Mouse (Mus musculus) fat pad, adult 2 months (tissue): ENCODE results near the gene Epha3.

Experiments used
- DNase-seq: peaks from one replicate; pipeline ENCODE4 v3.0.0-alpha.2; 2011; ENCODE audit warnings: low read depth, low spot score; ENCODE audit errors: extremely low read depth

Gene Epha3

DNA sequence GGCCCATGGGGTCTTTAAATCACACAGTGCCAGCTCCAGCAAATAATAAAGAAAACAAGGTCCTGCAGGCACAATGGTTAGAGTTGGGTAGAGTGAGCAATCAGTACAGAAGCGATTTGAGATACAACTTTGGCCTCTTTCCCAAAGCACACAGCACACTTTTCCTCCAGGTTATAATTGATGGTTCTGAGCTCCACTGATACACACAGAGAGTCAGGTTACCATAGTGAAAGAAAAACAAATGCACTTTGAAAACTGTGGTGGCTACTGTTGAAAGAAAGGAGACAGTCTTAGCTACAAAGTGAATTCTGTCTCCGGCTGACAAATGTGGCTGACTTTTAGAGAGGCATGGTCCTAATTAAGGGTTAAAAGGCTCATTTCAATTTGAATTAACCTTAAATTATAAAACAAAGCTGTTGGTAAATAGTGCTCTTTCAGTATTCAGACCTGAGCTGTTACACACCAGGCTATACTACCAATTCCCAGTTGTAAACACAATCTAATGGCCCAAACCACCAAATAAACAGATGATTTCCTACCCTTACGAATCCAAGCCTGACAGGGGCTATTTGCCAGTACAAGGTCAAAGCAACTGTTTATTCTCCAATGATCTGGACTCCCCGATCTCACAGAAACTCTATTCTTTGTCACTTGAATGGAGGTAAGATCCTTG is 205.5 kb downstream of the Epha3 start:
- DNase-seq: no peak

DNA sequence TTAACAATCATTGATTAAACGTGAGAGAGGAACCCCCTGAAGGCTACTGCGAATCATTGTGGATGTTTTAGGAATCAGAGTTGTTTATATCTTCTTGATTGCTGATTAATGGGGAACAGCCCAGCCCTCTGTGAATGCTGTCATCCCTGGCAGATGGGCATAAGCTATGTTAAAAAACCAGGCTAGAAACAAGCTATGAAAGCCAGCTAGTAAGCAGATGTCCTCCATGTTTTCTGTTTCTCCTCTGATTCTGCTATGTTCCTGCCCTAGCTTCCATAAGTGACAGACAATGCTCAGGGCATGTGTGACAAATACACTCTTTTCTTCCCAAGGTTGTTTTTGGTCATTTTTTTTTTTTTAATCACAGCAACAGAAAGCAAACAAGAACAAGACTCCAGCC is 206.2 kb downstream of the Epha3 start:
- no peak for DNase-seq

DNA sequence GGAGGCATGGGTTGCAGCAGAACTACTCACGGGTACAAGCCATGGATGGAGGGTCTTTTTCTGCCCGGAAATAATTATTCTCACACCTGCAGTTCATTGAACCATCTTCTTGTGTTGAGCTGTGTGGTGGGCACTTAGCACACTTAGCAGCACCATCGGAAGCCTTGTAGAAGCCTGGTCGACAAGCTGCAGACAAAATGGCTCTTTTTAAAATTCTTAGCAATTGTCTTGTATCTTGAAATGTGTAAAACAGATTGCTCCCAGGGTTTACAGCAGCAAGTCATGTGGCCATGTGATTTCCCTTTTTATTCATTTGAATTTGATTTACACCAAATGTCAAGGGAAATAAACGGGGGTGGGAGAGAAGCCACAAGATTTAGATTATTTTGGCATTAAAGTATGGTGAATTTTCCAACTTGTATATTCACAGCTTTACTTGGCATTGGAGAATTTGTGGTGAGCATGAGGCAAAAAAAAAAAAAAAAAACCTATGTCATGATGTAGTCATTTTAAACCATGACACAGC is 210.5 kb downstream of the Epha3 start:
- no peak for DNase-seq

DNA sequence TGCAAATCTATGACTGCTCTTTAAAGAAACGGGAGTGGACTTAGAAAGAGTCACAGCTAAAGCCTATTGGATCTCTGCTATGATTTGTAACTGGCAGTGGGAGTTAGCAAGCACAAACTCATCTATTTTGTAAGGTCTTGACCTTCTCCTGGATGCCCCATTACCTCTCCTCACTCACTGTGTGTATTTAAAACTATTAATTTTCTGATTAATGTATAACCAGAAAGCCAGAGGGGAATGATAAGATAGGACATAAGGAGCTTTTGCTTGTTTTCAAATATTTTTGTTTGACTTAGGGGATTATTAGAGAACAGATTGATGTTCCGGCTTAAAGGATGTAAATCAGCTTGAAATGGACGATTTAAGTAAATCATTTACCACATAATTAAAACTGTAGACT is 213.2 kb downstream of the Epha3 start:
- no peak for DNase-seq

DNA sequence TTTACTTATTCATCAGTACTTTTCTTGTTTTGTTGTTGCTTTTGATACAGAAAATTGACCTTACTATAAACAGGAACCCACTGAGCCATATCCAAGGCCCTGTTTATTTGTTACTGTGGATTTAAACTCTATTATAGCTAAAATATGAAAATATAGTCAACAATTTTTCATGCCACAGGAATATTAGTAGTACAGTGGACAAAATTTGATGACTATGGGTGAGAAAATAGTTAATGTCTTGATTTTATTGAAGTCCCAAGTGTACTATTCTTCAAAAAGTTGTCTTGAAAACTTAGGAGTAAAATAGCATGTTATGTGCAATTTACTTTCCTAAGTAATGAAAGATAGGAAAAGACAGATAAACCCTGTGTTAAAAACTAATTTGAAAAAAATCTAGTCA is 217.4 kb downstream of the Epha3 start:
- no peak for DNase-seq

DNA sequence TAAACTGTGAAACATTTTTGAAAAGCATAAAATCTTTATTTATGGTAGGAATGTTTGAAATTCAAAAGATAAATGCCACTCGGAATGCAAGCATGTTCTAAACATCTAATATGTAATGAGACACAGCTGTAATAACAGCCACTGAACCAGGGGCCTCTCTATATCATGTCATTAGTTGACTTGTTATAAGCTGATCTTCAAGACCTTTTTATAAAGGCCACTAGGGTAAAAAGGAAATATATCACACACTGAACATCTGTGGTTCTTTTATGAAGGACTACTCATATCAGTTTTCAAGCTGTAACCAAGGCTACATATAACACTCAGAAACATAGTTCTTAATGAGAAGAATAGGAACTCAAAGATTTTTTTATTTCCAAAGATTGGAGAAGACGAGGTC is 221.3 kb downstream of the Epha3 start:
- DNase-seq: no peak

DNA sequence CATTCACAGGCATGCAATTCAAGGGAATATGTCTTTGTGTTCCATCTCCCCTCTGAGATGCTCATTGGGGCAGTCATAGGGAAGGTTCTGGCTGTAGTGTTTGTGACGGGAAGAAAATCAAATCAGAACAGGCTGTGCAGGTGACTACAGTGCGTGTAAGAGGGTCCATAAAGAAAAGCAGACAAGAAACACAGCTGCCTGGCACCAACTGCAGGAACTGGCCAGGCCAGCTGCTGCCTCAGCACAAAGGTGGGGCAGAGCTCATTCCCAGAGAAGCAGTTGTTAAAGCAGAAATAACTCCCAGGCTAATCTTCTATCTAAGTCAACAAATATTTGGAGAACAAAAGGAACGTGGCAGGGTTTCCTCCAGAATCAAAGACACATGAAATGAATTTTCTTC is 222.4 kb downstream of the Epha3 start:
- no peak for DNase-seq

DNA sequence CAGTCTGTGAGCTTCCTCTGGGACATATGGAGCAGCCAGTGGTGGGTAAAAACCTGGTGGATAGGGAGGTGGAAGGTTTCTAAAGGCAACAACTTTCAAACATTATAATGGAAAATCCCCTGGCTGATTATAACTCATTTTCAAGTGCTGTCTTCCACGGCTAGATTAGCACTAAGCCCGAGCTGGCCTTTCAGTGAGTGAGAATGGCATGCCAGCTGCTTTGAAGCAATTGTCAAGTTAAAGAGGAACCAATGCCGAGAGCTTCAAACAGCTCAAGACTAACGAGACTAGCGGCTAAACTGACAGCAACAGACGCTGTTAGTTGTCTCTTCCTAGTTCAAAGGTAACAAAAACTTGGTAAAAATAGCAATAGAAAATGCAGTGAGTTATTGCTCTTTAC is 225.3 kb downstream of the Epha3 start:
- DNase-seq: no peak

DNA sequence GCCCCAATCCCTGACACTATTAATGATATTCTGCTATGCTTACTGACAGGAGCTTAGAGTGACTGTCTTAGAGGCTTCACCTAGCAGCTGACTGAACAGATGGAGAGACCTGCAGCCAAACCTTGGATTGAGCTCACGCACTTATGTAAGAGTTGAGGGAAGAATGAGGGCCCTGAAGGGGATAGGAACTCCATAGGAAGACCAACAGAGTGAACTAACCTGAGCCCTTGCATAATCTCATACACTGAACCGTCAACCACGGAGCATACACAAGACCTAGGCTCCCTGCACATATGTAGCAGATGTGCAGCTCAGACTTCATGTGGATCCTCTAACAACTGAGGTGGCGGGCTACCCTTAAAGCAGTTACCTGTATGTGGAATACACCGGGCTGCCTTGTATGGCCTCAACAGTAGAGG is 230.2 kb downstream of the Epha3 start:
- DNase-seq: no peak

DNA sequence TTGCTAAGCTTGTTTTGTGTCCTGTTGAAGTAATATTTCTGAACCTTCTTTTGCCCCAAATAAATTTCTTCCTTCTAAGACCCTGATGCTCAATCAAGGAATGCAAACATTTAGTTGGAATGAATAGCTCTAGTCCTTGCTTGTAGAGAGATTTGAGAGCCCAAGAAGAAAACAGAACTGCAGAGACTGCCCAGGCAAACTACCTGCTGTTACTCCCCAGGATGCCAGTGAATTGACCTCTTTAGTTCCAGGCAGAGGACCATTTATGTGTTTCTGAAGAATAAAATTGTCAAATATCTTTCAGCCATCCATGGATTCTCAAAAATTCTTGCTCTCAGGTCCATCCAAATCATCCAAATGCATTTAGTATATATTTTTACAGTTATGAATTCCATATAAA is 238.7 kb downstream of the Epha3 start:
- no peak for DNase-seq

DNA sequence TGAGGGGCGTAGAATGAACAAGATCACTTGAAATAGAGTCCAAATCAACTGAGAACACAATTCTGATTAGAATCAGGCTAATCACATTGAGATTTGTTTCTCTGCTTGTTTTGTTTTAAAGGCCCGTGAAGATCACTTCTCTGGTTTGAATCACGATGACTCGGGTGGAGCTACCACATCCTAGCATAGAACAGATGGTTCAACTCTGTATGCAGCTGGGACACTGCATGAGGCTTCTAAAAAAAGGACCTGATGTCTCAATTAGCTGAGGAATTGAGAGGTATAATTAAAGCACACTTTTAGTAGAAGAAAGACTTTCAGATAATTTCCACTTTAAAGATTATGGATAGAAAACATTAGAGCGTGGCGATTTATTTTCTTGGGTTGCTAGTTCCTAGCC is 242.1 kb downstream of the Epha3 start:
- no peak for DNase-seq

DNA sequence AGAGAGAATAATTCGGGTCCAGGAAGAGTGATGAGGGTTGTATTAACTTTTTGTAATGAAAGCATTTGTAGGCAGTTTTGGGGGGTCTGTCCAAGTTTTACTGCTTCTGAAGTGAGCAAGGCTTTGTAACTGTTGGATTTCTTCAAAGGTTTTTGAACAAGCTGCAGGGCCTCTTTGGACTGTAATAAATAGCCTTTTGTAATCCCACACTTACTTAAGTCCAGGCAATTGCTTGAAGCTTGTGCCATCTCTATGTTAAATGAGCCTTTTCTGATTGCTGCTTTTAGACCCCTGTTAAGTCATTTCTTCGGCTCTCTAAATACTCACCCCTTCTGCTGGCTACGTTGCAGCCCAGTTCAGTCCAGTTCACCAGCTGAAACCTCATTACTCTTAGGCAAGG is 248.6 kb downstream of the Epha3 start:
- DNase-seq: no peak

DNA sequence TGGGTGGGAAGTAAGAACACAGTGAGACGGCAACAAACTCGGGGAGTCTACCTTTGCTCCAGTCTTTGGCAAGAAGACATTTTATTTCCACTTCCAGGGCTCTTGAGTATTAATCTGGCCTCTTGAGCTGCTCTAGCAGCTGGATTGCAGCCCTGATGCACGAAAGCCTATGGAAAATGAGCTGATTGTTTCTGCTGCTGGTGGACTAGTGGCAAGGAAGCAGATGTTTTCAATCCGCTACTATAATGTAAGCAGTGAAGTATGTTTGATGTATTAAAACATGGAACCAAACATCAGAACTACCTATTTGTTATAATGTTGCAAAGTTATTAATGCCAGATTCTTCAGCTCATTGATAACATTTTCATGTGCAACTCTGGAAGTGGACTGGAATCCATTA is 251.0 kb downstream of the Epha3 start:
- DNase-seq: no peak

DNA sequence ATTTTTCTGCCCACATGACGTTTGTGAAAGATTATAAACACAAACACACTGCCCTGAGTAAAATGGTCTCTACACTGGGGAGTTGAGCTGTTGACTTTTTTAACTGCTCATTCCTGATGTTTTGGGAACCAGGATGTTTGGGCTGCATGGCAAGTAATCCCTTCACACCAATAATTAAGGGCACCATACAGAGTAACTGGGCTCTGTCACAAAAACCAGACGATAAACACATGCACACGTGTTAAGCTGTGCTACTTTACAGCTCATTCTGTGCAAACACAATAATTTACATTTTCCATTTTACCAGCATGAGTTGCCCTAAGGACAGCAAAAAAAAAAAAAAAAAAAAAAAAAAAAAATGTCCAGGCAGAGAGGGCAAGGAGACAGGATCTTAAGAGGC is 263.7 kb downstream of the Epha3 start:
- no peak for DNase-seq

DNA sequence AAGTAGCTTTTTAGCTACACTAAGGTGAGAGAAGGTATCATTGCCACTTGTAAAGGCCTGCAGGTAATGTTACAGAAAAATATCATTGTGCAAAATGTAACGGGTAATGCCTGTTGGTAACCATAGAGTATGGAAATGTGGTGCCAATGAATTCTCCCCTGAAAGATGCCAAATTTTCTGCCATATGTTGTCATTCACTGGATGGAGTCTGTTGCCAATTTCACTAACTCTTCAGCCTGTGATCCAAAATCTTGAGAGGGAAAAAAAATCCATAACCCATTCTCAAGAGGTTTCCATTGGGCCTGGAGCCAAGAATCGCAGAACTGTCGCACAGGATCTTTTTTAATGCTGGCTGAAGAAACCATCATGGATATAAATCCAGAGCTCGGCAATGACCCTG is 269.3 kb downstream of the Epha3 start:
- DNase-seq: no peak

DNA sequence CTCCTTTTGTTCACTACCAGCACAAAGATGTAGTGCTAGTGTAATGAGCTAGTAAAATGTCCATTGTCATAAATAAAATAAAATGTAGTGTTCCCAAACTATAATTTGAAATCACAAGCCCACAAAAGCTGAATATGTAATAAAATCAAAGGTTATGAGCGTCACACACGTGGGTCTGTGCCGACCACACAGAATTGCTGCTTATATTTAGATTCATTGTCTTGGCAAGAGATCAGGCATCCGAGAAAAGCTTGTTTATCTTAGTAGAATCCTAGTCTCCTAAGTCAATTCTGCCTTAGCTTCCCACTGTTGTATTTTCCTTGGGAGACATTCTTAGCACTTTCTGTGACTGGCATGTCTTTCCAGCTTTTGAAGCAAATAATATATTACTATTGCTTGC is 294.2 kb downstream of the Epha3 start:
- DNase-seq: no peak

DNA sequence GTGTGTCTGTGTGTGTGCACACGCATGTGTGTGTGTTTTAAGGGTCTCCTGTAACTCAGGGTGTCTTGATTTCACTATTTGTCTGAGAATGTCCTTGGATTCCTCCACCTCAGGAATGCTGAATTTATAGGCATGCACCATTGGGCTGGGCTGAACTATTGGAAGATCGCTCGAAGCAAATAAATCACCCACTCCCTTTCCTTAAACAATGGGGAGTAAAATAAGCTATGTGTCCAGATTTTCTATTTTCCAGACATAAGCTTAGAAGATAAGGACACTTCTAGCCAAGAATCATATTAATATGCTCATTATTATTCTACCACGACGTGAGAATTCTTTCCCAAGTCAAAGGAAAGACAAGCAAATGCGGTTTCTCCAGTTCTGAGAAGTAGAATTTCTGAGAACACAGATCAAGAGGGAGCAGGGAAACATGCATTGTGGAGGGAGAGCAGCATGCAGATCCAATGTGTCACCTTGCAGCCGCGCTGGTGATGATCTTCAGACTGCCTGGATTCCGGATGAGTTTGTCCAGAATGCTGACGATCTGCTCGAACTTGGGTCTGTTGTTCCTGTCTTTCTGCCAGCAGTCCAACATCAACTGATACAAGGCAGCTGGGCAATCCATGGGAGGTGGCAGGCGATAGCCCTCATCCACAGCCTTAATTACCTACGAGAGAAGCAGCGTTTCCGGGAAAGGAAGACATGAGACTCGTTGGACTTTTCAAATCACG is 297.7 kb downstream of the Epha3 start:
- DNase-seq: no peak

DNA sequence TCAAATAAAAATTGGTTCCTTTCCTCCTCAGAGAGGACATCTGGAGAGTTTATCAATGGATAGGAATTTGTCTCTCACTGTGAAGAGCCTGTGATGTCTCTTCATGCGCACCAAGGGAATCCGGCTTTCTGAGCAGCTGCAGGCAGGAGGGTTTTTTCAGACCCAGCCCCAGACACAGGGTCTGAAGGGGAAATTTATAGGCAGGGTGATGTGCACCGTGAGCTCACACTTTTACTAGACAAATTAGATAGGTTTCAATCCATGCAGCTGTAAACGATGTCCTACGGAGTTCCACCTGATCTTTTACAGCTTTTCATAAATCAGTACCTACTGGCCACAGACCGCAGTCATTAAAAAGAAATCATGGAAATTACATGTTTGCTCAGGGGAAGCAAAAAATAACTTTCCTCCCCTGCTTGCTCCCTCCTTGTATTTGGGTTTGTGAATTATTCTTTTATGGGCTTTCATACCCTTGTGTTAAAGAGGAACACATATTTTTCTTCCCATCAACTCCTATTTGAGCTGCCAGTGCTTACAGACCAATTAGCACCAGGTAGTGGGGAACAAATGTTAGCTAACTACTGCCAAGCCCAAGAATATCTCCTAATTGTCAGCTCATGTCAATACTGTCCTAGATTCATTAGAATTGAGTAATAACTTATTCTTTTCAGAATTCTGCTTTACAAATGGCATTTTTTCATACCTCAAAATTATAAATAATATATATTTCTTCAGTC is 307.4 kb downstream of the Epha3 start:
- DNase-seq: no peak

DNA sequence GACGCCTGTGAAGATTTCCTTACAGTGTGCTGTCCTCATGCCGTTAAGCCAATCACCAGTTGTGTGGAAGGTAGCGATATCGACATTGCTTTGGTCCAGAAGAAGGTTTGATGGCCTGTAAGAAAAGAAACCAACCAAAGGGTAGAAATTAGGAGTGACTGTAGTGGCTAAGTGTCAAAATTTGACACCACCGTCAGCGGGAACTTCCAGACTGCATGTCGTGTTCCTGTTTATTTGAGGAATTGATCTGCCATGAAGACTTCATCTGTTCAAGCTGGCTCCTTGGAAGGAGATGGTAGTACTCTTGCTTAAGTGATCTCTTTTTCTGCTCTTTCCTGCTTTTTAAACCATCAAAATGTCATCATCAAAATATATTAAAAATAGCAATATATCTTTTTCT is 311.4 kb downstream of the Epha3 start:
- DNase-seq: no peak

DNA sequence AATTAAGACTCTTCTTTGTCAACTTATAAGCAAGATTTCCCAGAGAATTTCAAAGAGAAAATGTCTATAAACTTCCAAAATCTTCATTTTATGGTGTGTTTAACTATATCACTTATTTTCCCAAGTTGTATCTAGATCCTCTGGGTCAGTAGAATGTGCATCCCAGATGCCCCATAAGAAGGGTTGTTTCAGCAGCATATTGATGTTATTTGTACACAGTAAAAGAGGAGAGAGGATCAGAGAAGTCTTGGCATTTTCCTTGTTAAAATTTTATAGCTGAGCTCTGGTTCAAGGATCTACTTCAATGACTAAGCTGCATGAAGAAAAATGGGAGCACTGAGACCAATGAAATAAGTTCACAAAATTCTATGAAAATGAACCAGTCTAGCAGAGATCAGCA is 324.5 kb downstream of the Epha3 start:
- no peak for DNase-seq

DNA sequence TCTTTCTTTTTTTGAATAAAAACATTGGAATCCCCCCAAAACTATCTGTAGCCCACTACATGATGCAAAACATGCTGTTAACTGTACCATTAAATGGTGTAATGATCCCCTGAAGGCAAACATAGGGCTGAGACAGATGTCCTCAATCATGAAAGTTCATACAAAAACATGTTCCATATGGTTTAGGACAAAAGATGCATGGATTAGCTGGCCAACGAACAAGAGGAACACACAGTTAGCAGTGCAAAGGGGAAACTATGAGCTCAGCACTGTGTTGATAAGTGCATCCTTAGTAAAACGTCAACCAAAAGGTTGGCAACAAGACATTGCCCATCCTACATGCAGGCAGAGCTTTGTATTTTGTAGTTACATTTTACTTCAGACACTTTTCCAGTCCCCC is 335.2 kb downstream of the Epha3 start:
- no peak for DNase-seq

DNA sequence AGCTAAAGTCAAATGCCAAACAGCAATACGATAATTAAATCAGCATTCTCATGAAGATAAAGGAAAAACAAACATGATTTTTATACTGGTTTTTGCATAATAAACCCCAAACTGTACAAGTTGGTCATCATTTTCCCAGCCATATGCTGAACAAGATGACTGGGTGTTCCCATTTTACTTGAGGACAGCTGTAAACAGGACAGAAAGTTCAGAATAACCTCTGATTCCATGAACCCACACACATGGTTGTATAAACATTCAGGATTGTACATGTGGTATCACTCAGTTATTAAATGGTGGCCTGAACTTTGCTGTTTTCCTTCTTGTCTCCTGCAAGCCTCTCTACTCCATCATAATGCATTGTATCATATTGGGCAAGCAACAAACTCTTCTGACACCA is 346.3 kb downstream of the Epha3 start:
- DNase-seq: no peak
